Mouse (Mus musculus) monocyte, adult 5-6 weeks (primary cell): ENCODE data around the gene Slc2a8. TPM values are rescaled to one million over a fixed set of nuclear protein-coding genes. Genes with fewer than 3 reads are reported as not detected.

Source experiments
- ATAC-seq: fragments of 153-309, 156-312 bp; replicated peaks from 2 replicates; pipeline ENCODE4 v1.8.0; 2017; ENCODE audit warnings: mild to moderate bottlenecking; ENCODE audit not compliant: low TSS enrichment, insufficient number of reproducible peaks, severe bottlenecking, poor library complexity, low FRiP score
- total RNA-seq: library from RNA; stranded (forward); fragments of 200-1000, 200-491, 200-594 nt; gene quantifications from 3 replicates; pipeline ENCODE4 v1.2.3, GENCODE M21; 2017

Gene Slc2a8
- total RNA-seq, 1 experiment from 2014 or later = 1.1 TPM

DNA sequence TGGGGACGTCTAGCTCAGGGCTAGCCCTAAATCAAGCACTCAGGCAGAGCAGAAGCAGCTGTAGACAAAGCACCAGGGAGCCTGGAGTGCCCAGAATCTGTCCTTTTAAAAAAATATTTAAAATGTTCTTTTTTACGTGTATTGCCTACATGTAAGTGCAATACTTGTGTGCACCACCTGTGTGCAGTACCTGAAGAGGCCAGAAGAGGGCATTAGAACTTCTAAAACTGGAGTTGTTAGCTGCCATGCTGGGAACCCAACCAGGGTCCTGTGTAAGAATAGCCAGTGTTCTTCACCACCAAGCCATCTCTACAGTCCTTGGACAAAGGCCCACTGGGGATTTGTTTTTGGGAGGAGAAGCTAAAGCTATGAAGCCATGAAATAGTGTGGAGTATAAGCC lies 27.3 kb downstream of the Slc2a8 start:
- no peak for ATAC-seq

DNA sequence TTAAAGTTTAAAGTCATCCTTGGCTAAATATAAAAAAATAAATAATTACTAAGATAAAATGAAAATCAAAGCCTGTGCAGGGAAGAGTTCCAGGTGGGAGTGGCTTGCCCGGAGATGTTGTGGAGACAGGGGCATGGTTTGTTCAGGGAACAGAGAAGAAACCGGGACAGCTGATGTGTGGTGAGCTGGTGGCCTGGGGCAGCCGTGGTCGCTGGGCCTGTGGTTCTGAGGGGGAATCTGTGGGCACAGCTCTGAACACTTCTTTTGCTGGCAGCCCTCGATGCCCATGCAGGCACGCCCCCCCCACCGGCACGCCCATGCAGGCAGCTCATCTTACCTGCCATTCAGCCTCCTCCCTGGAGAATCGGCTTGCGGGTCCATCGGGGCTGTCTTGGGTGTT lies 34.4 kb downstream of the Slc2a8 start:
- ATAC-seq = no peak

DNA sequence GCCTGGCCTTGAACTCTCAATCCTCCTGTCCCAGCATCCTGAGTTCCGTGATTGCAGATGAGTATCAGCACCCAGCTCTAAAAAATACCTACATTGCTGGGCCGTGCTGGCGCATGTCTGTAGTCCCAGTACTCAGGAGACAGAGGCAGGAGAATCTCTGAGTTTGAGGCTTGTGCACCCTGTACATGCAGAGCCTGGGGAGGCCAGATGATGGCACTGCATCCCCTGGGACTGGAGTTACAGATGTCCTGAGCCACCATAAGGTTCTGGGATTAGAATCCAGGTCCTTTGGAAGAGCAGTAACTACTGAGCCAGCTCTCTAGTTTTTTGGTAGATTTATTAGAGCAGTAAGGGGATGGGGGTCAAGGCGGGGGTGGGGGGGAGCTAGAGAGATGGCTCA lies 41.4 kb downstream of the Slc2a8 start:
- ATAC-seq = no peak

- peak; percentile 52; the same call in 1 of the 2 replicates for ATAC-seq
These were observed 42.5 kb downstream of the Slc2a8 start for GRCm38 (mm10) chr2:32939418-32939817.

- ATAC-seq = no peak
These were observed 43.1 kb downstream of the Slc2a8 start for GRCm38 (mm10) chr2:32938741-32939140.

DNA sequence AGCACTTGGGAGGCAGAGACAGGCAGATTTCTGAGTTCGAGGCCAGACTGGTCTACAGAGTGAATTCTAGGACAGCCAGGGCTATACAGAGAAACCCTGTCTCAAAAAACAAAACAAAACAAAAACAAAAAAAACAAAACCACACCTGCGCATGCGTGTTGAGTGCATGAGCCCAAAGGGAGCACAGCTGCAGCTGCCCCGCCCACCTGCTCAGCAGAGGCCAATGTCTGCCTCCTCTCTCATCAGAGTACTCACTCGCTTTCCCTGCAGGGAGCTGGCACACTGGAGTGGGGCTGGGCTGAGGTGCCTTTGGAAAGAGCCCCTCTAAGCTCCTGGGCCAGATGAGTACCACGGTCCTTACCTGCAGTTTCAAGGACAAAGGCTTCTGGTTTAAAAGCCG lies 50.2 kb downstream of the Slc2a8 start:
- no peak for ATAC-seq

- ATAC-seq = no peak
These were observed 52.7 kb downstream of the Slc2a8 start for GRCm38 (mm10) chr2:32928947-32929829.

GRCm38 (mm10) chr2:32928235-32928946 lies 53.5 kb downstream of the Slc2a8 start:
- ATAC-seq = peak; percentile 54

GRCm38 (mm10) chr2:32927624-32928234 lies 54.2 kb downstream of the Slc2a8 start:
- no peak for ATAC-seq

- no peak for ATAC-seq
These were observed 55.4 kb downstream of the Slc2a8 start for GRCm38 (mm10) chr2:32926330-32927075.

- ATAC-seq = no peak
These were observed 57.5 kb downstream of the Slc2a8 start for GRCm38 (mm10) chr2:32924306-32924844.

DNA sequence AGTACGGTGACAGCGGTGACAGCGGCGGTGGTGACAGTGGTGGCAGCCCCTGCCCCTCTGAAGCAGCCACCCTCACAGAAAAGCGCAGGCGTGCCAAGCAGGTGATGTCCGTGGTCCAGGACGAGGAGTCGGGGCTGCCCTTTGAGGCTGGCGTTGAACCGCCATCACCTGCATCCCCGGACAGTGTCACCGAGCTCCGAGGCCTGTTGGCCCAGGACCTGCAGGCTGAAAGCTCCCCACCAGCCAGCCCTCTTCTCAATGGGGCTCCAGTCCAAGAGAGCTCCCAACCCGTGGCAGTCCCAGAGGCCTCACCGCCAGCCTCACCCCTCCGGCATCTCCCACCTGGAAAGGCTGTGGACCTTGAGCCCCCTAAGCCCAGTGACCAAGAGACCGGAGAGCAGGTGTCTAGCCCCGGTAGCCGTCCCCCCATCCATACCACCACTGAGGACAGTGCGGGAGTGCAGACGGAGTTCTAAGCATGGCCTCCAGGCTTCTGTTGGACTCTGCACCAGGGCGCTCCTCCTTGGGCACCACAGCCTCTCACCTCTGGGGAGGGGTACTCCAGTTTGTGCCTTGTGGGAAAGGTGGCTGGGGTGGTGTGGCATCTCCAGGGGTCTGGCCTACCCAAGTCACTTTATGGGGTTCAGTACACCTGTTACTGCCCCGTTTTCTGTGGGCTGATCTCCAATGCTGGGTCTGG lies 58.2 kb downstream of the Slc2a8 start:
- ATAC-seq = no peak

Other genes with a start within 250 kb of the Slc2a8 start
- gene 6330409D20Rik, start 241.1 kb downstream of the Slc2a8 start, total RNA-seq = not detected in 3 replicates
- 17.5 to 24.6 TPM (median 19.5 TPM) in 3 replicates for gene Tor2a, start 224.8 kb downstream of the Slc2a8 start, total RNA-seq
- not detected in 3 replicates for gene Ttc16, start 206.4 kb downstream of the Slc2a8 start, total RNA-seq
- gene Ptrh1, start 206.3 kb downstream of the Slc2a8 start, total RNA-seq = 1.1 to 1.8 TPM (median 1.6 TPM) in 3 replicates
- not detected in 3 replicates for gene Cfap157, start 197.7 kb downstream of the Slc2a8 start, total RNA-seq
- 0.43 to 1.2 TPM (median 1.1 TPM) in 3 replicates for gene Stxbp1, start 134.8 kb downstream of the Slc2a8 start, total RNA-seq
- 12.9 to 14.8 TPM (median 14.4 TPM) in 3 replicates for gene Fam129b, start 106.0 kb downstream of the Slc2a8 start, total RNA-seq
- gene Rpl12, start 20.5 kb downstream of the Slc2a8 start, total RNA-seq = 941 to 1,144 TPM (median 1,080 TPM) in 3 replicates
- 5.4 to 13.6 TPM (median 6.6 TPM) in 3 replicates for gene Lrsam1, start 20.5 kb downstream of the Slc2a8 start, total RNA-seq
- gene Garnl3, start 149.6 kb upstream of the Slc2a8 start, total RNA-seq = 1.6 to 2.6 TPM in 2 of 3 replicates, not detected in the other
- gene Angptl2, start 234.0 kb upstream of the Slc2a8 start, total RNA-seq = 1.9 to 5.8 TPM (median 2.8 TPM) in 3 replicates